Mouse (Mus musculus): ENCODE measurements around the gene Txn1.

The Txn1 gene

GRCm38 (mm10) chr4:57895140-57895539 is 61.1 kb downstream of the Txn1 start:
- DNase-seq: no peak
